Mouse (Mus musculus) fat pad, adult 2 months (tissue): ENCODE results near the gene Gngt2.

Experiments used
- DNase-seq: peaks from one replicate; pipeline ENCODE4 v3.0.0-alpha.2; 2011; ENCODE audit warnings: low read depth, low spot score; ENCODE audit errors: extremely low read depth

The Gngt2 gene

GRCm38 (mm10) chr11:95838999-95839868, 2.2 kb downstream of the Gngt2 start:
- no peak for DNase-seq

GRCm38 (mm10) chr11:95840694-95841497, 3.9 kb downstream of the Gngt2 start:
- no peak for DNase-seq

- DNase-seq: no peak
Measured at GRCm38 (mm10) chr11:95841498-95841830, 4.4 kb downstream of the Gngt2 start.

GRCm38 (mm10) chr11:95842074-95842681, 5.2 kb downstream of the Gngt2 start, which contains the start of gene Abi3:
Gene Abi3, minus strand, starts transcription at chr11:95842476.
- DNase-seq: no peak

GRCm38 (mm10) chr11:95842953-95843352, 5.9 kb downstream of the Gngt2 start:
- no peak for DNase-seq

GRCm38 (mm10) chr11:95843421-95843950, 6.5 kb downstream of the Gngt2 start:
- no peak for DNase-seq

GRCm38 (mm10) chr11:95844935-95845334, 7.9 kb downstream of the Gngt2 start:
- DNase-seq: no peak

GRCm38 (mm10) chr11:95850898-95851297, 13.9 kb downstream of the Gngt2 start:
- no peak for DNase-seq

GRCm38 (mm10) chr11:95853684-95854083, 16.7 kb downstream of the Gngt2 start:
- no peak for DNase-seq

- no peak for DNase-seq
Measured at GRCm38 (mm10) chr11:95857306-95857705, 20.3 kb downstream of the Gngt2 start.

GRCm38 (mm10) chr11:95857716-95858527, 20.9 kb downstream of the Gngt2 start:
- no peak for DNase-seq

- DNase-seq: peak; percentile 77
Measured at GRCm38 (mm10) chr11:95858528-95859467, 21.8 kb downstream of the Gngt2 start.

- DNase-seq: no peak
Measured at GRCm38 (mm10) chr11:95859468-95859855, 22.4 kb downstream of the Gngt2 start.

GRCm38 (mm10) chr11:95860071-95860490, 23.1 kb downstream of the Gngt2 start:
- no peak for DNase-seq

- no peak for DNase-seq
Measured at GRCm38 (mm10) chr11:95861397-95861796, 24.4 kb downstream of the Gngt2 start.

- DNase-seq: no peak
Measured at GRCm38 (mm10) chr11:95869442-95869841, 32.4 kb downstream of the Gngt2 start.

GRCm38 (mm10) chr11:95869918-95870470, 33.0 kb downstream of the Gngt2 start:
- no peak for DNase-seq

GRCm38 (mm10) chr11:95875804-95876203, 38.8 kb downstream of the Gngt2 start:
- no peak for DNase-seq

GRCm38 (mm10) chr11:95876296-95876695, 39.3 kb downstream of the Gngt2 start:
- no peak for DNase-seq
